Mouse (Mus musculus) small intestine, adult 2 months (tissue): ENCODE results near the gene Mob3b. TPM values are rescaled to one million over a fixed set of nuclear protein-coding genes. Genes with fewer than 3 reads are reported as not detected.
A peak's percentile ranks its signal among the peaks of the same experiment; 100 is the strongest.

Source experiments
- H3K27ac ChIP-seq: fragments of 200-500 bp; 2 replicates; pipeline ENCODE4 v1.5.1; 2012; ENCODE audit warnings: low read depth, low read length, control low read depth, inconsistent platforms; ENCODE audit not compliant: insufficient read depth
- H3K27me3 ChIP-seq: fragments of 200-500 bp; 2 replicates; pipeline ENCODE4 v1.6.1; 2012; ENCODE audit warnings: mild to moderate bottlenecking, moderate library complexity, low read length, inconsistent platforms; ENCODE audit not compliant: control insufficient read depth, insufficient read depth
- H3K36me3 ChIP-seq: fragments of 200-500 bp; 2 replicates; pipeline ENCODE4 v1.6.1; 2012; ENCODE audit warnings: mild to moderate bottlenecking, low read length, control low read depth, inconsistent platforms; ENCODE audit not compliant: control insufficient read depth, insufficient read depth
- H3K4me1 ChIP-seq: fragments of 200-500 bp; 2 replicates; pipeline ENCODE4 v1.6.1; 2012; ENCODE audit warnings: low read length, inconsistent platforms, mixed read lengths; ENCODE audit not compliant: control insufficient read depth, insufficient read depth, insufficient read length
- H3K4me3 ChIP-seq: fragments of 200-500 bp; 2 replicates; pipeline ENCODE4 v1.5.1; 2012; ENCODE audit warnings: low read depth, mild to moderate bottlenecking, control low read depth, inconsistent platforms, low read length, moderate library complexity
- CTCF ChIP-seq: fragments of 200-500 bp; IDR thresholded peaks from 2 replicates; pipeline ENCODE4 v1.5.1; 2012; ENCODE audit warnings: low read depth, mild to moderate bottlenecking, control low read depth, inconsistent platforms, low read length, moderate library complexity, mixed read lengths; ENCODE audit not compliant: insufficient replicate concordance, insufficient read length; ENCODE audit errors: extremely low read depth
- POLR2A ChIP-seq: fragments of 200-500 bp; IDR thresholded peaks from 2 replicates; pipeline ENCODE4 v1.6.1; 2012; ENCODE audit warnings: low read depth, mild to moderate bottlenecking, control low read depth, inconsistent platforms, low read length, moderate library complexity
- WGBS: fragments of 180-500 bp; shearing (Covaris S2); methylation state at CpG from one replicate; pipeline ENCODE4 v1.1.7; 2018; 5-methylcytosine and 5-hydroxymethylcytosine counted together
- polyA plus RNA-seq: library from polyadenylated mRNA; depleted of rRNA; stranded (reverse); fragments of >200 nt; gene quantifications from 2 replicates; pipeline ENCODE4 v1.2.3, GENCODE M21; 2012

The Mob3b gene
- polyA plus RNA-seq, 1 experiment, result 12.2 TPM

DNA sequence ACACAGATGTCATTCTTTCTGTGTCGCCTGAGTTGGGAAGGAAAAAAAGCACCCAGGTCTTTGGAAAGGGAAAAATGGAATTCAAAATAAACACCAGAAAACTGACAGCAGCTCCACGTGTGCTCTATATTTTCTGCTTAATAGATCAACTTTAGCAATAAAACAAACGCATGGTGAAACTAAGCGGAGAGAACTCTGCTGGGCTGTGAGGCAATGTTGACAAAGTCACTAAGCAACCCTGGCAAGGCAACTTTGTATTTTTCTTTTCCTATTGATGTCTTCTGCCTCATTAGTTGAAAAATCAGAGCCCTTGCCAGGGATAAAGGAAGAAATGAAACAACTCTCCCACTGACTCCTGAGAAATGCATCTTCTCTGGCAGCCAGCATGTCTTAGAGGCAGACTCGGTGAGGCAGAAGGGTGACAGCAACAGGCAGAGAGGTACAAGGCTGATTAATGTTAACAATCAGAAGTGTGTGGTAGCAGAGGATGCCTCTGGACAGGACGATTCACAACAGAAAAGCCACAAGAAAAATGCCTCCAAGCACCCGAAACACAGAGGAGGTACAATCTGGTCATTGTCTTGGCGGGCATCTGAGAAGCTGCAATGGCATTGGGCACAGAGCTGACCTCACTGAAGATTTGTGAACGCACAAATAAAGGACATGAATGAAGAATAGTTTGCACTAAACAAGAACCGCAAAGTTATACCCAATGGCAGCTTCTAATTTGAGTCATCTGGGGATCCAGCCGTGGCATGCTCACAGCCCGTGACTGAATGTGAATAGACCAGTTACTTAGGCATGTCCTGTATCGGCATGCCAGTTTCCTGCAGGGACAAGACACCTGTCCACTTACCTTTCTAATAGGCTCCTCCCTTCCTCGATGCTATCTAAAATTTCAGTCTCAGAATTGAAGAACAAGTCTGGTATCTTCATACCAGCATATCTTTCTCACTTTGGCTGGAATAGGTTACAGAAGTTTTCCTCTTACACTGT lies 67.7 kb downstream of the Mob3b start:
- Histone ChIP-seq H3K27me3 (no peaks in the 10 kb centered on the region), H3K27ac (no peak overlapping the region), H3K4me1 (peaks cover 12% of the 10 kb centered on the region), H3K4me3 (no peak overlapping the region), H3K36me3 (no peaks in the 10 kb centered on the region)
- no peak for TF ChIP-seq POLR2A
- no peak for TF ChIP-seq CTCF
- WGBS, result 73% methylated on average over 14 of the region's 14 CpGs

DNA sequence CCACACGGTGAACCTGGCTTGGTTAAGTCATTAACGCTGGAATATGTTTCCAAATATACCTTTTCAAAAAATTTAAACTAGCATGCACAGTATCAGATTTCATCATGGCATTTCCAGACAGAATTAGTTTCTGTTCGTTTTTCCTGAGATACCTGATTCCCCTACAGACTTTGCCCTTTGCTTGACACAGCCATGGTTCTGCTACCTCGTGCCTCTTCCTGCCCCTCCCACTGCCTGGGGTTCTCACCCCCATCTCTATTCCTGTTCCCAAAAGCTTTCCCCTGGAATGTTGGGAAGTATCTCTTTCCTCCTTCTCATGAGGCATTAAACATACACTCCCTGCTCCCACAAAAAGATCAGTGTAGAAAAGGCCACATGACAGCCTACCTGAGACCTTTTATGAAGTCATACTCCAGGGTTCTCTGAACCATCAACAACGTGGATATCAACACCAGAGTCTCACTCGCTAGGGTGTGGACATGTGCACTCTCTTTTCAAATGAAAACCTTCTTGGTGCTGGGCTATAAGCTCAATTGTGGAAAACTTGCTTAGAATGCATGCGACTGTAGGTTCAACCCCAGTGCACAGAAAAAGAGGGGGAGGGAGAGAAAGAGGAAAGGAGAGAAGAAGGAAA lies 71.1 kb downstream of the Mob3b start:
- TF ChIP-seq POLR2A (no peak), CTCF (no peak)
- no peak overlapping the region for H3K4me3 ChIP-seq
- H3K36me3 ChIP-seq, result peaks cover 3% of the 10 kb centered on the region; the same call in 1 of the 2 replicates
- WGBS, result 38% methylated on average over 7 of the region's 7 CpGs
- peak overlapping the region; percentile 20; the same call in 1 of the 2 replicates for H3K27ac ChIP-seq
- H3K4me1 ChIP-seq, result peaks cover 3% of the 10 kb centered on the region
- no peaks in the 10 kb centered on the region for H3K27me3 ChIP-seq

DNA sequence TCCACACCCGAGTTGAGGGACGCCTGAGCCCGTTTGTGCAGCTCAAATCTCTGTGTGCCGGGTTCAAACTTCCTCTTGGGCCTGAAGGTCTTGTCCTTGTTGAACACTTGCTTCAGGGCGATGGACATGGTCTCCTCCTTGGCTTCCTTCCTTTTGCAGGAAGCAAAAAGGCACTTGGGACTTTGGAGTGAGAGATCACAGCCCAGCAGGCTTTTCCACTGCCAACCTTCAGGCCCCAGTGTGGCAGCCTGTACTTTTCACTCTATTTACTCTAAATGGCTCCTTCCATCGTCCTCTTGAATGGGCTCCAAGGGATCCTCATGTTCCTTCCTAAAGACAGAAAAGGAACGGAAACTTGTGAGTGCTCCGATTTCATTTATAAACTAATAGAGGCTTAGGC lies 73.2 kb downstream of the Mob3b start:
- TF ChIP-seq POLR2A (no peak), CTCF (no peak)
- 77% methylated on average over 8 of the region's 8 CpGs for WGBS
- Histone ChIP-seq H3K36me3 (peaks cover 3% of the 10 kb centered on the region), H3K4me3 (no peak overlapping the region), H3K4me1 (peaks cover 3% of the 10 kb centered on the region), H3K27ac (no peak overlapping the region), H3K27me3 (no peaks in the 10 kb centered on the region)

DNA sequence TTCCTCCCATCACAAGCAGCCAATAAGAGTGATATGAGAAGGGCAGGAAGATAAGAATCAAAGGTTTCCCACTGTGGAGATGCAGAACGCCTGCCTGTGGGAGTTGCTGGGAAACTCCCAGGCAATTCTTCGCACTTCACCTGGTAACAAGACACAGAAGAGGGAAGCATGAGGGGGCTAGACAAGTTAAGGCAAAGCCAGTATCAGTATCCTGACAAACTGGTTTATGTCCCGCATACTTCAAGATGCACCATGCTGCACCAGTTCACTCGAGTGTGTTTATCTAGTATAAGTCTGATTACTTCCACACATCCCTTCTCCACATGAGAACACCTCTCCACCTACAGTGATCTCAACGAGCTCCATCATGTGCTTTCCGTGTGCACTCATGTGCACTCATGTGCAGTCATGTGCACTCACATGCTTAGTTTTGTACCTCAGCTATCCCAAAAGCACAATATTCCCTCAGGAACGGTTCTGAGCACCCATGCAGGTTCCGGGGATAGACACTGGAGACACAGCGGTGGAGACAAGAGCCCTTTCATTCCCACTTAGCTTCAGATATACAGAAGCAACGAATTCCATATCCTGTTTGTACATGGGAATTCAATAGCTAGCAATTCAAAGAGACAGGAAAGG lies 74.7 kb downstream of the Mob3b start:
- Histone ChIP-seq H3K4me3 (no peak overlapping the region), H3K4me1 (peaks cover 3% of the 10 kb centered on the region), H3K36me3 (peaks cover 5% of the 10 kb centered on the region), H3K27ac (no peak overlapping the region), H3K27me3 (no peaks in the 10 kb centered on the region)
- TF ChIP-seq POLR2A (no peak), CTCF (no peak)
- WGBS, result 55% methylated on average over 10 of the region's 10 CpGs

DNA sequence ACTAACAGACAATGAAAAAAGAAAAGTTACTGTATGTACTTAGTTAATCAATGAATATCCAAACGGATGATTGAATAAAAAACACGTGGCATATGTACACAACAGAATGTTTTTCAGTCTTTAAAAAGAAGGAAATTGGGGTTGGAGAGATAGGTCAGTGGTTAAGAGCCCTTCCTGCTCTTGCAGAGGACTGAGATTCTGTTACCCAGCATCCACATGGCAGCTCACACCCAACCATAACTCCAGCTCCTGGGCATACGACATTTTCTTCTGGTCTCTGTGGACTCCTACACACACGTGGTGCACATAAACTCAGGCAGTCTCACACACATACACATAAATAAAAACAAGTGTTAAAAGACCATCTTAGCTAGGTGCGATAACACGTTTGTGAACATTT lies 77.0 kb downstream of the Mob3b start:
- TF ChIP-seq CTCF, result no peak
- TF ChIP-seq POLR2A, result no peak
- peaks cover 5% of the 10 kb centered on the region for H3K36me3 ChIP-seq
- 84% methylated on average over 6 of the region's 6 CpGs for WGBS

DNA sequence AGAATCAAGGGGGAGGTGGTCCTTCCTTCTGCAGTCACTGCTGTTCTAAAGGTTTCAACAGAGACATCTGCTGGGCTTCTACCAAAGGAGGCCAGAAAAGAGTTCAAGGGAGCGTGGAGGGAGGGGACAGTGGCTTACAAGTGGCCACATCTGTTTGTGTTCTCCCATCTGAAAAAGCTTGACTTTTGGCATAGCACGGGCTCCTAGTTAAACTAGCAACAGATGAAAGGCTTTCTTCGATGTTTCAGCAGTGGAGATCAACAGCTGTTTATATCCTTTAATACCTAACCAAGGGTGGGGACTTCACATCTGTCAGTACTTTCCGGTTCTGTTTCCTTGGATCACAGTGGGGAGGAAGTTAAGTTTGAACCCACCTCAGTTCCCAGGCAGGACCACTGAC lies 88.5 kb downstream of the Mob3b start:
- H3K36me3 ChIP-seq, result no peaks in the 10 kb centered on the region
- TF ChIP-seq CTCF, result no peak
- TF ChIP-seq POLR2A, result no peak
- H3K27ac ChIP-seq, result peak overlapping the region; percentile 13; the same call in 1 of the 2 replicates
- WGBS, result 21% methylated on average over 4 of the region's 4 CpGs
- H3K4me3 ChIP-seq, result no peak overlapping the region
- no peaks in the 10 kb centered on the region for H3K27me3 ChIP-seq
- H3K4me1 ChIP-seq, result peaks cover 4% of the 10 kb centered on the region; the same call in 1 of the 2 replicates

More for the DNA sequence above, 77.0 kb downstream of the Mob3b start:
- H3K4me3 ChIP-seq, result no peak overlapping the region
- H3K27me3 ChIP-seq, result no peaks in the 10 kb centered on the region
- no peak overlapping the region for H3K27ac ChIP-seq
- no peaks in the 10 kb centered on the region; the same call in none of the 2 replicates for H3K4me1 ChIP-seq

DNA sequence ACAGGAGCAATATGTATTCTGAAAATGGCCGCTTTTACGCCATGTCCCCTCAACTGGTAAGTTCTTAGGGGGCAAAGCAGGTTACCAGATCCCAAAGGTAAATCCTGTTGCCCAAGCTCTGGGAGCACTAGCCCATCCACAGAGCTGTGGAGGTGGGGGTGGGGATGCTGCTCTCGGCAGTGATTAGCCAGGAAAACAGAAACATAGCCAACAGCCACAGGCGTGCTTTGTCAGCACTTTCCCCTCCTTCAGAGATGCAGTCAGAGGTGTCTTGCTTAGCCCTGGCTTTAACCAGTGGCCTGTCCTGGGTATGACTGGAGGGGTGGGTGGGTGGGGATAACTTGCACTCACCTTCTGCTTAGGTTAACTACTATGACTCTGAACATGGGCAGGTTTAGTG lies 91.1 kb downstream of the Mob3b start:
- 89% methylated on average over 4 of the region's 4 CpGs for WGBS
- H3K4me1 ChIP-seq, result peaks cover 4% of the 10 kb centered on the region; the same call in 1 of the 2 replicates

More for the DNA sequence above, 91.1 kb downstream of the Mob3b start:
- Histone ChIP-seq H3K36me3 (no peaks in the 10 kb centered on the region), H3K27ac (no peak overlapping the region), H3K4me3 (no peak overlapping the region), H3K27me3 (no peaks in the 10 kb centered on the region)
- TF ChIP-seq POLR2A, result no peak
- no peak for TF ChIP-seq CTCF
